Mouse (Mus musculus): ENCODE data around the gene Olfr1019. TPM values are rescaled to one million over a fixed set of nuclear protein-coding genes. Genes with fewer than 3 reads are reported as not detected.

The Olfr1019 gene
- polyA plus RNA-seq (2014; fragmentation: Illumina TruSeq; extraction: RNeasy Lipid Tissue Mini Kit (QIAGEN cat#74804); ENCODE audit: low read depth, low replicate concordance): not detected

GRCm38 (mm10) chr2:85845383-85845782 lies at the start of gene Olfr1019:
Olfr1019 (minus strand) TSS chr2:85845483.

GRCm38 (mm10) chr2:85885340-85885739 lies 40.1 kb upstream of the Olfr1019 start, which contains the start of gene Olfr1023:
Olfr1023 (plus strand) TSS chr2:85885640.

GRCm38 (mm10) chr2:85868294-85868693 lies 23.0 kb upstream of the Olfr1019 start, which contains the start of gene Olfr1022:
Olfr1022 (plus strand) TSS chr2:85868594.

GRCm38 (mm10) chr2:85846730-85847129 lies 1.4 kb upstream of the Olfr1019 start, which contains the start of gene Olfr1020:
Olfr1020 (plus strand) TSS chr2:85847030.

GRCm38 (mm10) chr2:85818179-85818578 lies 27.1 kb downstream of the Olfr1019 start, which contains the start of gene Olfr1018:
Olfr1018 (plus strand) TSS chr2:85818479.

GRCm38 (mm10) chr2:85802444-85802843 lies 42.8 kb downstream of the Olfr1019 start, which contains the start of gene Olfr1016:
Olfr1016 (minus strand) TSS chr2:85802544.

Other genes starting within 250 kb of the Olfr1019 start
- gene Olfr1000, start 233.6 kb downstream of the Olfr1019 start, polyA plus RNA-seq (2014; fragmentation: Illumina TruSeq; extraction: RNeasy Lipid Tissue Mini Kit (QIAGEN cat#74804); ENCODE audit: low read depth, low replicate concordance): not detected
- gene Olfr1002, start 194.8 kb downstream of the Olfr1019 start, polyA plus RNA-seq (2014; fragmentation: Illumina TruSeq; extraction: RNeasy Lipid Tissue Mini Kit (QIAGEN cat#74804); ENCODE audit: low read depth, low replicate concordance): not detected
- gene Olfr154, start 181.0 kb downstream of the Olfr1019 start, polyA plus RNA-seq (2014; fragmentation: Illumina TruSeq; extraction: RNeasy Lipid Tissue Mini Kit (QIAGEN cat#74804); ENCODE audit: low read depth, low replicate concordance): not detected
- gene Olfr1006, start 166.7 kb downstream of the Olfr1019 start, polyA plus RNA-seq (2014; fragmentation: Illumina TruSeq; extraction: RNeasy Lipid Tissue Mini Kit (QIAGEN cat#74804); ENCODE audit: low read depth, low replicate concordance): not detected
- not detected for gene Olfr1008, start 156.1 kb downstream of the Olfr1019 start, polyA plus RNA-seq (2014; fragmentation: Illumina TruSeq; extraction: RNeasy Lipid Tissue Mini Kit (QIAGEN cat#74804); ENCODE audit: low read depth, low replicate concordance)
- gene Olfr1009, start 130.1 kb downstream of the Olfr1019 start, polyA plus RNA-seq (2014; fragmentation: Illumina TruSeq; extraction: RNeasy Lipid Tissue Mini Kit (QIAGEN cat#74804); ENCODE audit: low read depth, low replicate concordance): not detected
- gene Olfr1012, start 82.7 kb downstream of the Olfr1019 start, polyA plus RNA-seq (2014; fragmentation: Illumina TruSeq; extraction: RNeasy Lipid Tissue Mini Kit (QIAGEN cat#74804); ENCODE audit: low read depth, low replicate concordance): not detected
- gene Olfr1013, start 78.4 kb downstream of the Olfr1019 start, polyA plus RNA-seq (2014; fragmentation: Illumina TruSeq; extraction: RNeasy Lipid Tissue Mini Kit (QIAGEN cat#74804); ENCODE audit: low read depth, low replicate concordance): 0.47 TPM
- not detected for gene Olfr1014, start 72.8 kb downstream of the Olfr1019 start, polyA plus RNA-seq (2014; fragmentation: Illumina TruSeq; extraction: RNeasy Lipid Tissue Mini Kit (QIAGEN cat#74804); ENCODE audit: low read depth, low replicate concordance)
- gene Olfr1015, start 63.5 kb downstream of the Olfr1019 start, polyA plus RNA-seq (2014; fragmentation: Illumina TruSeq; extraction: RNeasy Lipid Tissue Mini Kit (QIAGEN cat#74804); ENCODE audit: low read depth, low replicate concordance): not detected
- not detected for gene Olfr1016, start 42.9 kb downstream of the Olfr1019 start, polyA plus RNA-seq (2014; fragmentation: Illumina TruSeq; extraction: RNeasy Lipid Tissue Mini Kit (QIAGEN cat#74804); ENCODE audit: low read depth, low replicate concordance)
- not detected for gene Olfr1018, start 27.0 kb downstream of the Olfr1019 start, polyA plus RNA-seq (2014; fragmentation: Illumina TruSeq; extraction: RNeasy Lipid Tissue Mini Kit (QIAGEN cat#74804); ENCODE audit: low read depth, low replicate concordance)
- gene Olfr1020, start 1.5 kb upstream of the Olfr1019 start, polyA plus RNA-seq (2014; fragmentation: Illumina TruSeq; extraction: RNeasy Lipid Tissue Mini Kit (QIAGEN cat#74804); ENCODE audit: low read depth, low replicate concordance): not detected
- gene Olfr1022, start 23.1 kb upstream of the Olfr1019 start, polyA plus RNA-seq (2014; fragmentation: Illumina TruSeq; extraction: RNeasy Lipid Tissue Mini Kit (QIAGEN cat#74804); ENCODE audit: low read depth, low replicate concordance): not detected
- not detected for gene Olfr1023, start 40.2 kb upstream of the Olfr1019 start, polyA plus RNA-seq (2014; fragmentation: Illumina TruSeq; extraction: RNeasy Lipid Tissue Mini Kit (QIAGEN cat#74804); ENCODE audit: low read depth, low replicate concordance)
- not detected for gene Olfr1024, start 59.6 kb upstream of the Olfr1019 start, polyA plus RNA-seq (2014; fragmentation: Illumina TruSeq; extraction: RNeasy Lipid Tissue Mini Kit (QIAGEN cat#74804); ENCODE audit: low read depth, low replicate concordance)
- not detected for gene Olfr1025-ps1, start 69.7 kb upstream of the Olfr1019 start, polyA plus RNA-seq (2014; fragmentation: Illumina TruSeq; extraction: RNeasy Lipid Tissue Mini Kit (QIAGEN cat#74804); ENCODE audit: low read depth, low replicate concordance)
- not detected for gene Olfr1026, start 76.1 kb upstream of the Olfr1019 start, polyA plus RNA-seq (2014; fragmentation: Illumina TruSeq; extraction: RNeasy Lipid Tissue Mini Kit (QIAGEN cat#74804); ENCODE audit: low read depth, low replicate concordance)
- not detected for gene Olfr1028, start 105.0 kb upstream of the Olfr1019 start, polyA plus RNA-seq (2014; fragmentation: Illumina TruSeq; extraction: RNeasy Lipid Tissue Mini Kit (QIAGEN cat#74804); ENCODE audit: low read depth, low replicate concordance)
- gene Olfr1029, start 128.4 kb upstream of the Olfr1019 start, polyA plus RNA-seq (2014; fragmentation: Illumina TruSeq; extraction: RNeasy Lipid Tissue Mini Kit (QIAGEN cat#74804); ENCODE audit: low read depth, low replicate concordance): 0.17 TPM
- not detected for gene Olfr1030, start 133.8 kb upstream of the Olfr1019 start, polyA plus RNA-seq (2014; fragmentation: Illumina TruSeq; extraction: RNeasy Lipid Tissue Mini Kit (QIAGEN cat#74804); ENCODE audit: low read depth, low replicate concordance)
- gene Olfr1031, start 144.8 kb upstream of the Olfr1019 start, polyA plus RNA-seq (2014; fragmentation: Illumina TruSeq; extraction: RNeasy Lipid Tissue Mini Kit (QIAGEN cat#74804); ENCODE audit: low read depth, low replicate concordance): not detected
- gene Olfr1032, start 160.1 kb upstream of the Olfr1019 start, polyA plus RNA-seq (2014; fragmentation: Illumina TruSeq; extraction: RNeasy Lipid Tissue Mini Kit (QIAGEN cat#74804); ENCODE audit: low read depth, low replicate concordance): not detected
- gene Olfr1033, start 175.2 kb upstream of the Olfr1019 start, polyA plus RNA-seq (2014; fragmentation: Illumina TruSeq; extraction: RNeasy Lipid Tissue Mini Kit (QIAGEN cat#74804); ENCODE audit: low read depth, low replicate concordance): 12.2 TPM
- gene Olfr1034, start 200.4 kb upstream of the Olfr1019 start, polyA plus RNA-seq (2014; fragmentation: Illumina TruSeq; extraction: RNeasy Lipid Tissue Mini Kit (QIAGEN cat#74804); ENCODE audit: low read depth, low replicate concordance): 2.3 TPM
- not detected for gene Olfr1036, start 228.5 kb upstream of the Olfr1019 start, polyA plus RNA-seq (2014; fragmentation: Illumina TruSeq; extraction: RNeasy Lipid Tissue Mini Kit (QIAGEN cat#74804); ENCODE audit: low read depth, low replicate concordance)
- gene Olfr1037, start 241.9 kb upstream of the Olfr1019 start, polyA plus RNA-seq (2014; fragmentation: Illumina TruSeq; extraction: RNeasy Lipid Tissue Mini Kit (QIAGEN cat#74804); ENCODE audit: low read depth, low replicate concordance): not detected